ENCODE assay signal across 9 mouse cellular contexts in genomic region chrX:97377065-97377421, GRCm38 (mm10). TPM values are rescaled to one million over a fixed set of nuclear protein-coding genes. Genes with fewer than 3 reads are reported as not detected.
DNase-seq lines count a peak whose midpoint lies in the region; ATAC-seq and TF ChIP-seq lines count a peak whose summit lies in the region.
"Had no signal": no experiment of that assay in that cellular context is flagged by ENCODE, and none has a peak within 500 bp of the region (broad histone marks: within the 10 kb centered on the region; RNA-seq: fewer than 3 reads in every experiment).

Gene Eda2r (minus strand): TSS chrX:97377216.

- peak within 1 kb of the TSS; percentile 46 for H3K4me2 ChIP-seq in hindbrain, postnatal 0 days (ENCODE audit: low read depth, low read length)
- H3K4me2 ChIP-seq in liver, embryonic 14.5 days (ENCODE audit: low read depth): peak within 1 kb of the TSS; percentile 6; the same call in 1 of the 2 replicates
- H3K4me2 ChIP-seq in neural tube, embryonic 11.5 days (ENCODE audit: low read depth): peak within 1 kb of the TSS; percentile 35

- H3K36me3 ChIP-seq in hindbrain, postnatal 0 days (ENCODE audit: insufficient read depth, low read length): no peaks in the 10 kb centered on the region
- no peaks in the 10 kb centered on the region for H3K36me3 ChIP-seq in liver, embryonic 14.5 days (replicated peaks; ENCODE audit: control insufficient read depth, insufficient read depth, low read depth)
- no peaks in the 10 kb centered on the region for H3K36me3 ChIP-seq in neural tube, embryonic 11.5 days (ENCODE audit: control insufficient read depth, insufficient read depth, low read length)

- 24% methylated on average over 8 of the region's 8 CpGs for WGBS in hindbrain, postnatal 0 days
- 14% methylated on average over 8 of the region's 8 CpGs for WGBS in liver, embryonic 14.5 days (ENCODE audit: insufficient replicate concordance)
- 13% methylated on average over 8 of the region's 8 CpGs for WGBS in neural tube, embryonic 11.5 days

- H3K9ac ChIP-seq in hindbrain, postnatal 0 days (replicated peaks; ENCODE audit: low read length): no peak within 1 kb of the TSS
- no peak within 1 kb of the TSS for H3K9ac ChIP-seq in liver, embryonic 14.5 days (replicated peaks)
- H3K9ac ChIP-seq in neural tube, embryonic 11.5 days (ENCODE audit: low read length): no peak within 1 kb of the TSS

- ATAC-seq in hindbrain, postnatal 0 days: peak; percentile 93
- ATAC-seq in liver, embryonic 14.5 days (ENCODE audit: insufficient read depth): peak; percentile 80
- ATAC-seq in neural tube, embryonic 11.5 days (ENCODE audit: insufficient read depth, low FRiP score, low TSS enrichment): peak; percentile 96

- TF ChIP-seq EP300 in liver, embryonic 14.5 days (IDR thresholded peaks at IDR 0.05; ENCODE audit: low read depth): no peak

- H3K27ac ChIP-seq in hindbrain, postnatal 0 days: peak within 1 kb of the TSS; percentile 36; the same call in 1 of the 2 replicates
- H3K27ac ChIP-seq in liver, embryonic 14.5 days: no peak within 1 kb of the TSS
- no peak within 1 kb of the TSS for H3K27ac ChIP-seq in neural tube, embryonic 11.5 days (ENCODE audit: low read depth, low read length)
- H3K27ac ChIP-seq: macrophage had no signal

- H3K9me3 ChIP-seq in hindbrain, postnatal 0 days (ENCODE audit: low read length): no peaks in the 10 kb centered on the region
- H3K9me3 ChIP-seq in liver, embryonic 14.5 days (ENCODE audit: control insufficient read depth, low read length): no peaks in the 10 kb centered on the region
- H3K9me3 ChIP-seq in neural tube, embryonic 11.5 days (ENCODE audit: control insufficient read depth, low read length): no peaks in the 10 kb centered on the region

- no peaks in the 10 kb centered on the region for H3K27me3 ChIP-seq in hindbrain, postnatal 0 days (ENCODE audit: insufficient read depth, low read length)
- no peaks in the 10 kb centered on the region for H3K27me3 ChIP-seq in liver, embryonic 14.5 days (ENCODE audit: control insufficient read depth, insufficient read depth, low read length)
- no peaks in the 10 kb centered on the region for H3K27me3 ChIP-seq in neural tube, embryonic 11.5 days (ENCODE audit: control insufficient read depth, insufficient read depth, low read length)

- no peak for TF ChIP-seq CTCF in hindbrain, postnatal 0 days (IDR thresholded peaks at IDR 0.05; ENCODE audit: low read depth)
- no peak for TF ChIP-seq CTCF in liver, embryonic 14.5 days (IDR thresholded peaks at IDR 0.05; ENCODE audit: low read depth)

- H3K4me1 ChIP-seq in hindbrain, postnatal 0 days (ENCODE audit: insufficient read depth, low read length): no peaks in the 10 kb centered on the region
- no peaks in the 10 kb centered on the region for H3K4me1 ChIP-seq in liver, embryonic 14.5 days (replicated peaks; ENCODE audit: control insufficient read depth in 2 of 2, insufficient read depth in 2 of 2, low read length in 1 of 2)
- no peaks in the 10 kb centered on the region for H3K4me1 ChIP-seq in neural tube, embryonic 11.5 days (ENCODE audit: control insufficient read depth, insufficient read depth, low read length)

- intact Hi-C loops in gastrocnemius, postnatal 36 days (cut with DNase I): no loop called here

- DNase-seq in cerebellum, postnatal 14 days: peak; percentile 26 to 37
- DNase-seq in cerebellum, adult 11 months: no peak
- peak; percentile 76 for DNase-seq in embryo, embryonic 10 days (ENCODE audit: low spot score)
- DNase-seq in gastrocnemius, postnatal 36 days: peak; percentile 26 to 56
- DNase-seq in hindbrain, postnatal 0 days (ENCODE audit: low spot score): peak; percentile 64
- peak; percentile 2 to 11 (median 7) for DNase-seq in liver, embryonic 14.5 days (ENCODE audit: low read depth in 3 of 3, low spot score in 3 of 3)
- DNase-seq in neural tube, embryonic 11.5 days (ENCODE audit: low spot score): peak; percentile 39
- DNase-seq in left cerebral cortex, adult 11 months (ENCODE audit: low spot score): no peak

- H3K4me3 ChIP-seq in hindbrain, postnatal 0 days (ENCODE audit: low read length): peak within 1 kb of the TSS; percentile 23
- H3K4me3 ChIP-seq in liver, embryonic 14.5 days (ENCODE audit: insufficient read depth in 1 of 2, low read depth in 2 of 2, low read length in 2 of 2): no peak within 1 kb of the TSS
- H3K4me3 ChIP-seq in neural tube, embryonic 11.5 days (ENCODE audit: low read depth, low read length): peak within 1 kb of the TSS; percentile 15

RNA-seq across cellular contexts. Expression of gene Eda2r, which starts in this region (rescaled TPM):
- total RNA-seq in gastrocnemius, postnatal 36 days (2021): 1 to 10 TPM; 5.0 to 10.0 TPM
- total RNA-seq in hindbrain, postnatal 0 days (2014; rRNA removed): 4.2 and 5.2 TPM in 2 replicates
- polyA plus RNA-seq in hindbrain, postnatal 0 days (2015; fragmentation: Nextera tagmentation; extraction: Ambion mirVana): 1.1 and 1.6 TPM in 2 replicates
- polyA plus RNA-seq in liver, embryonic 14.5 days (2012; rRNA removed): 0.02 and 0.06 TPM in 2 replicates
- 0.04 and 0.15 TPM in 2 replicates for polyA plus RNA-seq in liver, embryonic 14.5 days (2014; fragmentation: Nextera tagmentation; extraction: Ambion mirVana)
- 0.95 and 1.0 TPM in 2 replicates for polyA plus RNA-seq in neural tube, embryonic 11.5 days (2014; fragmentation: Nextera tagmentation; extraction: Ambion mirVana)

Comparison
In these comparisons a context has a peak if more than half of its experiments do, and no peak if none do; other contexts are left out.
1. DNase-seq: peak in cerebellum, postnatal 14 days (2 of 2), embryo, embryonic 10 days (single experiment), gastrocnemius, postnatal 36 days (2 of 2), hindbrain, postnatal 0 days (single experiment) and neural tube, embryonic 11.5 days (single experiment); none in cerebellum, adult 11 months (single experiment) and left cerebral cortex, adult 11 months (single experiment).
2. Peak in DNase-seq, ATAC-seq and H3K4me2 ChIP-seq in liver, embryonic 14.5 days; RNA of the gene not detected or under 1 TPM.
3. H3K4me3 ChIP-seq: peak in hindbrain, postnatal 0 days (single experiment) and neural tube, embryonic 11.5 days (single experiment); none in liver, embryonic 14.5 days (0 of 2).
4. Peak in every context shown above with its lines, with median percentiles within 50 percentile points of each other: ATAC-seq and H3K4me2 ChIP-seq.